Mouse (Mus musculus) CH12.LX (cell line): ENCODE measurements around the gene Ugt1a6b.

Source experiments
- ETS1 ChIP-seq: conservative IDR thresholded peaks from 2 replicates; pipeline ENCODE4 v1.6.1; 2012; ENCODE audit warnings: low read depth, mild to moderate bottlenecking, inconsistent platforms, low read length, improper control_type of control experiment, moderate library complexity
- MEF2A ChIP-seq: IDR thresholded peaks from 2 replicates; pipeline ENCODE4 v1.6.1; 2014; ENCODE audit warnings: low read depth, mild to moderate bottlenecking, inconsistent platforms, low read length, improper control_type of control experiment, borderline replicate concordance
- POLR2A ChIP-seq: IDR thresholded peaks from 2 replicates; pipeline ENCODE4 v1.6.1; 2011; ENCODE audit warnings: low read depth, mild to moderate bottlenecking, improper control_type of control experiment, low read length
- POLR2AphosphoS2 ChIP-seq: IDR thresholded peaks from 2 replicates; pipeline ENCODE4 v1.6.1; 2011; ENCODE audit warnings: low read depth, low read length, improper control_type of control experiment
- RAD21 ChIP-seq: IDR thresholded peaks from 2 replicates; pipeline ENCODE4 v1.6.1; 2011; ENCODE audit warnings: low read depth, mild to moderate bottlenecking, low read length, improper control_type of control experiment, moderate library complexity
- USF1 ChIP-seq: IDR thresholded peaks from 2 replicates; pipeline ENCODE4 v1.6.1; 2014; ENCODE audit warnings: low read depth, mild to moderate bottlenecking, inconsistent platforms, low read length, improper control_type of control experiment

- TF ChIP-seq MEF2A (no peak), POLR2AphosphoS2 (no peak), POLR2A (no peak), RAD21 (no peak), USF1 (no peak), ETS1 (no peak)
Measured at GRCm38 (mm10) chr1:88237311-88237710, 134.3 kb downstream of the Ugt1a6b start.
